Mouse (Mus musculus) common myeloid progenitor, adult 5-6 weeks (primary cell): ENCODE measurements around the gene Smdt1. TPM values are rescaled to one million over a fixed set of nuclear protein-coding genes. Genes with fewer than 3 reads are reported as not detected.

Experiments
- ATAC-seq: replicated peaks from 2 replicates; pipeline ENCODE4 v1.8.0; 2016; ENCODE audit warnings: low read depth, mild to moderate bottlenecking, moderate TSS enrichment, inconsistent platforms; ENCODE audit not compliant: poor library complexity, severe bottlenecking
- total RNA-seq: library from RNA; stranded (forward); fragments of 200-1000, 187-1606 nt; gene quantifications from 2 replicates; pipeline ENCODE4 v1.2.3, GENCODE M21; 2017

The Smdt1 gene
- total RNA-seq = 43.6 and 67.9 TPM in 2 replicates

DNA sequence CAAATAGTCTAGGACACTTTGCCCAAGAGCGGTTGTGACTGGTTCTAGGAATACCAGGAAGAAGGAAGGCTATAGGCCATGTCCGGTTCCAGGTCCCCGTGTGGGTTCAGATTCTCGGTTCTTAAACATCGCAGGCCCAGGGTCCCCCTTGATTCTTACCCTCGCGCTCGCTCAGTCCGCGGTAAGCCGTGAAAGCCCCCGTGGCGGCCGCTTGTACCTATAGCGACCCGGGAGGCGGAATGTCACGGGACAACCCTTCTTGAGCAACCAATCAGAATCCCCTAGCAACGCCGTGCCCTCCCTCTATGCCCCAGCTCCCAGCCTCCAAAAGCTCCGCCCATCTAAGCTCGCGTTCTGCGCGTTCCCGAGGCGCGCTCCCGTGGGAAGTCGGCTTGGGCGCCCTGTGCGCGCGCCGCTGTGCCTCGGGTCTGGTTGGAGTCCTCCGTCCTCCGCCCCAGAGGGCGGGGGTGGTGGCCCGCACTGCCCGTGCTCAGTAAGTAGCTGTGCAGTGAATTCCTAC, at the start of gene Smdt1, which contains the start of the genes Naga and Pheta2:
Gene Smdt1, plus strand, starts transcription at position 367 of the 520 bp plus-strand sequence.
Gene Naga, minus strand, starts transcription at position 333 of the 520 bp plus-strand sequence.
Gene Pheta2, plus strand, starts transcription at position 350 of the 520 bp plus-strand sequence.
- peak; percentile 61 for ATAC-seq

GRCm38 (mm10) chr15:82290252-82290651, 48.5 kb upstream of the Smdt1 start:
- peak; percentile 34 for ATAC-seq

DNA sequence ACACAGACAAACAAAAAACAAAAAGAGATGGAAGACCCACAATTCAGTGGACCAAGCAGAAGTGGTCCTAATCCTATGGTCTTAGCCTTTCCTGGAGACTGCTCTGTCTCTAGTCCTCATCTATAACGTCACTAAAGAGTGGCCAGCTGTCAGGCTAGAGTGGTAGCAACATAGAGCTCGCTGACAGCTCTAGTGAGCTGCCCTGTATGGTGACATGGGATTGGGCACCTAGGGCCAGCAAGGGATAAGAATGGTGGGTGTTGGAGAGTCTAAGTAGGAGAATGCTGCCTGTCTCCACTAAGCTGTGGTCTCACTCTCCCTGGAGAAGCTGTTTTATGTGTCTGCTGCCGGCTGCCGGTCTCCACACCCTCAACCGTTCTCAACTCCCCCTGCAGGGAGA, 45.9 kb upstream of the Smdt1 start:
- ATAC-seq = no peak

- no peak for ATAC-seq
Measured at GRCm38 (mm10) chr15:82293271-82293711, 45.5 kb upstream of the Smdt1 start.

GRCm38 (mm10) chr15:82294059-82294458, 44.7 kb upstream of the Smdt1 start:
- ATAC-seq = peak; percentile 82

GRCm38 (mm10) chr15:82298764-82299561, 39.8 kb upstream of the Smdt1 start, which contains the start of gene Wbp2nl:
Gene Wbp2nl, plus strand, starts transcription at chr15:82298954.
- no peak for ATAC-seq

GRCm38 (mm10) chr15:82307107-82307506, 31.7 kb upstream of the Smdt1 start:
- ATAC-seq = no peak

DNA sequence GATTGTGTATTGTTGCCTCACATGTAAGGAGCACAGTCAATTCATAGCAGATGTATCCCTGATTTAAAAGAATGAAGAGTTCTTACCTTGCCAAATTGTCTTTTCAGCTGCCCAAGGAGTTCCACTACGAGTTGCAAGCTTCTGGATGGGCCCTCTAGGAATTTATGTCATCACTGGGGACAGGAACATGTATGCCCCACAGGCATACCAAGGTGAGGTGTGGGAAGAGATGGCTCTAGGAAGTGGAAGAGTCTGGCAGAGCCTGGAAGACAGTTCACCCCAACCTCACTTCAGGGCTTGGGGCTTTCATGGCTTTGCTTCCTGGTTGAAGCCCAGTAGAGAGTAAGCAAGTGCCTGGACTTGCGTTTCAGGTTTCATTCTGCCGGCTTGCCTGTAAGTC, 30.3 kb upstream of the Smdt1 start:
- no peak for ATAC-seq

DNA sequence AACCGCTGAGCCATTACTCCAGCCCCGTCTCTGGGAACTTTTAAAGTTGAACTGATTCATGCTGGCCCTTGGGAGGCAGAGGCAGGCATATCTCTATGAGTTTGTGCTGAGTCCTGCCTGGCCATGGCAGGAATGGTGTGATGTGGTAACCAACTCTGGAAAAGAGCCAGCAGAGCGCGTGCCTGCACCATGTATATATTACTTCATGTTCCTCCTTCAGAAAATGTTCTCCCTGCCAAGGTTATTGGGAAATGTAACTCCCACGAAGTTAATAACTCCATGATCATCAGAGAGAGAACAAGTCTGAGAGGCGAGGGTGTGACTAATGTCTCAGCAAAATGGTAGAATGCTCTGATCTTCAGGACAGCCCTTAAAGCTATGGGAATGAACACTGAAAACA, 20.9 kb upstream of the Smdt1 start:
- no peak for ATAC-seq

GRCm38 (mm10) chr15:82319613-82320012, 19.1 kb upstream of the Smdt1 start:
- ATAC-seq = no peak

DNA sequence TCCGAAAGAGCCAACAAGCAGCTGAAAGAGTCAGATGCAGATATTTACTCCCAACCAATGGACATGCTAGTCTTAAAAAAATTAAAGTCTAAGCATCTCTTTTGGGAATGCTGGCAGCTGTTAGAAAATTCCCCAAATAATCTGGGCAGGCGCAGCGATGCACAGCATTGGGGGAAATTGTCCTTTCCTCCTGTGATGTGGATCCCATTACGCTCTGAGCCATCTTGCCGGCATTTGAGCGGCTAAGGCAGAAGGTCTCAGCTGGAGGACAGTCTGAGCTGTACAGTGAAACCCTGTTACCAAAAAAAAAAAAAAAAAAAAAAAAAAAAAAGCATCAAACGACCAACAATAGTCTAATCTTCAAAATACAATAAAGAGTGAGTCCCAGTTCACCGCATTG, 16.6 kb upstream of the Smdt1 start:
- ATAC-seq = no peak

GRCm38 (mm10) chr15:82325382-82325781, 13.4 kb upstream of the Smdt1 start:
- peak; percentile 73 for ATAC-seq

DNA sequence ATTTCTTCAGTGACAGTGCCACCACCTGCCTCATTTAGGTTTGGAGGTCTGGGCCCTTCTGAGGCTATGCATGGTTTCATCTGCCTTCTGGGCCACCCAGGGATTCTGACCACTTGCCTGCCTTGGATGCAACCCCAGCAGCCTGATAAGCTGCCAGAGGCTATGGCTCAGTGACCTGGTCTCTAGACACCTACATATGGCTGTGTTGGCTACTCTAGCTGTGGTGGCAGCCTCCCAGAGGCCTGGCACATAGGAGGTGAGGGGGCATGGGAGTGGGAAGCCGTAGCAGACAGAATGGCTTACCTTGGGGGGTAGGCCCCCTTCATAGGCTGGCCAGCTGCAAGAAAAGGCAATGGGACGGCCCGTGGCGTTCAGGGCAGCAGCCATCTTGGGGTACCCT, 3.6 kb upstream of the Smdt1 start:
- ATAC-seq = no peak

DNA sequence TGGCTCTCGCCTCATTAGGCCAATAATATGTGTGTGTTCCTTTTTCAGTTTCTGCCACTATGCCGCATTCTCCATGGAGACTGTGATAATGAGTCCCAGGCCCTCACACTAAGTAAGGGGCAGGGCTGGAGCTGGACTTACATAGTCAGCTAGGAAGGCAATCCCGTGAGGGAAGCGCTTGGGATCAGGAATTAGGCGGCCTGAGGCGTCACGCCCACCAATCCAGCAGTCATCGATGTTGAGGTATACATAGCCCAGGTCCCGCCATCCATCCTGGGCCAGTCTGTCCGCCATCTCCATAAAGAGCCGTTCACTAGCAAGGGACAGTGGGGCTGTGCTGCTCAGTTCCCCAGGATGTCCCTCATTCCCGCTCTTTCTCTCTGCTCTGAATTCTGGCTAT, 2.1 kb upstream of the Smdt1 start:
- ATAC-seq = no peak

GRCm38 (mm10) chr15:82337875-82338274, 884 bp upstream of the Smdt1 start:
- peak; percentile 26 for ATAC-seq

DNA sequence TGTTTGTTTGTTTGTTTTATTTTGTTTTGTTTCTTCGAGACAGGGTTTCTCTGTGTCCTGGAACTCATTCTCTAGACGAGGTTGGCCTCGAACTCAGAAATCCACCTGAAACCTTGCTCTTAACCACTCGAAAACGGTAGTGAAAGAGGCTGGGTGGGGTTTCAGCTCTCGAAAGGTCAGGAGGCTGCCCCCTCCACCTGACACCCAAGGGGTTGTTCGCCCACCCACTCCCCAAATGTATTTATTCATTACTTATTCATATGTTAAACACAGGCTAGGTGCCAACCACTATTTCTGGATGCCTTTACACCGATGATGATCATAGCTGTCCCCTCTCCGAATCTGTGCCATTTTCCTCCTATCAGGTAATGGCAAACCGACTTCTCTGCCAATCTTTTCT, 391 bp downstream of the Smdt1 start:
- no peak for ATAC-seq

DNA sequence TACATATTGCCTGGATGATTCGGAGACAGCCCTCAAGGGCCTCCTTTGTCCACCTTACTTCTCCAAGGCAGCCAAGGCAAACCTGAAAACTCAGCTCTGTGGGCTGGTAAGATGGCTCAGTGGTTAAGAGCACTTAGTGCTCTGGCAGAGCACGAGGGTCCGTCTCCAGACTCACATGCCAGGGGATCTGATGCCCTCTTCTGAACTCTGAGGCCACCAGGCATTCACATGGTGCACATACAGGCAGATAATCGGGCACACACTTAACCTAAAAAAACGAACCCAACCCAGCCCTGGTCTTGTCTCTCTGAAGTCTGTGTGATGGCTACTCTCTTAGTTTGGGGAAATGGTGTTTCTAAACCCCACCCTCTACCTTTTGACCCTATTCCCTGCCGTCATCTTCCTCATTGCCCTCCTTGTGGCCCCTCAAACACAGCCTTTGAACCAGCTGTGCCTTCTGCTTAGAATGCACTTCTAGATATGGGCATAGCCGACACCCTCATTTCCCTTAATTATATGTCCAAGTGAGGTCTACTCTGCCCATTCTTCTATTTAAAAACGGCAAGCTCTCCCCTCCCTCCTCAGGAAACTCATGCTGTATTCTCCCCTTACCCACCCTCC, 985 bp downstream of the Smdt1 start:
- no peak for ATAC-seq

GRCm38 (mm10) chr15:82340414-82341035, 1.8 kb downstream of the Smdt1 start:
- ATAC-seq = no peak

DNA sequence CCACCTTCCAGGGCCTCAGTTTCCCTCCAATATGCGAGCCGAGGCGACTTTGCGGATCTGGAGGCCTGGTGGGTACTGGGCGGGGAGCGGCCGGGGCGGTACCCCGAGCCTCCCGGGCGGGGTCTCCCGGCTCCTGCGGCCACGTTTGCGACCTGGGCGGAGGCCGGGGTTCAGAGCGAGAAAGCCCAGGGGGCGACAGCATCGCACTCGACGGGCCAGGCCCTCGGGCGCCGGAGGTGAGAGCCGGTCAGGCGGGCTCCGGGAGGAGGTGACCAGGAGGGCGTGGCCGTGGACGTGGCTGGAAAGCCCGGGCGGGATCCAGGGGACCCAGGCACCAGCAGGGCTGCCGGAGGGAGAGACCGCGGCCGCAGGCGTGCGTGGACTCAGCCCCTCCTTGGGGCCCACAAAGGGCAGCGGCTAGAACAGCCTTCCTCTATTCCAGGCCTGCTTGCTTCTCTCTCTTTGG, 2.3 kb downstream of the Smdt1 start:
- ATAC-seq = peak; percentile 3; the same call in 1 of the 2 replicates
